In the genomic region with DNA sequence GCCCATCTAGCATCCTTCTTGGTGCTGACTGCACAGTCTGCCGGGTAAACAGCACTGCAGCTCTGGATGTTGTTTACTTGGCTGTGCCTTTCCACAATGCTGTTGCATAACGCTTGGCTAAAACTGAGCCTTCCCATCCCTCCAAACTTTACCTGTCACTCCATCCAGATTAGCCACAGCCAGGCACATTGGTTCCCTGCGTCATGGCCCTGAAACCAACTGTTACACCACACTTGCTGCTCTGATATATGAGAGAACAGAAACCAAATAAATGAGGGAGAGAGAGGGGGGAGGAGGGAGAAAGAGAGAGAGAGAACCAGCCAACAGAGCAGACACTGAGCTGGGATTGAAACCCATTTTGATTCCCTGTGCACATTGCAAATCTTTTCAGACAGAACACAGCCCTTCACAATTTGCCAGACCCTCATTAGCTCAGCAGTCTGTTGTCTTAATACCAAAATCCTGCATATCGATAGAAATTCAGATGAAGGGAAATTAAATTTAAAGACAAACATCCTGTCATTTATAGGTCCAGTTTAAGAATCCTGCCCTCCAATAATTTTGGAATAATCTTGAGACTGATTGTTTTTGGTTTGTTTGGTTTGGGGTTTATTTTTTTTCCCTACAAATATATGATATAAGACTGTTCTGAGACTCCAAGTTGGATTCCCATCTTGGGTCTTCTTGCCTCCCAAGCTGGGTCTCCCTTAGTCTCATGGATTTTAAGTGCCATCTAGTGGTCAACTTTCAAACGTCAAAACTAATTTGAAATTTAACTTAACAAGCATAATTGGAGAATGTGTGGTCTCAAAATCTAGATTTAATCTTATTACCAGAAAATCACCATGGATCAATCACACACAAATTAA, we compare ENCODE assay signal across 8 mouse cellular contexts.
DNase-seq lines count a peak whose midpoint lies in the region; ATAC-seq and TF ChIP-seq lines count a peak whose summit lies in the region.

No protein-coding gene starts in this region.

- H3K36me3 ChIP-seq in heart, embryonic 12.5 days: no peaks in the 10 kb centered on the region
- no peaks in the 10 kb centered on the region for H3K36me3 ChIP-seq in CH12.LX (replicated peaks in 1 of 2; ENCODE audit: control insufficient read depth in 1 of 2, insufficient read depth in 1 of 2, low read length in 1 of 2)
- no peaks in the 10 kb centered on the region for H3K36me3 ChIP-seq in stomach, postnatal 0 days (ENCODE audit: control insufficient read depth, insufficient read depth, low read length)

- no peak overlapping the region for H3K27ac ChIP-seq in heart, embryonic 12.5 days (ENCODE audit: poor library complexity, severe bottlenecking)
- no peak overlapping the region for H3K27ac ChIP-seq in CH12.LX (ENCODE audit: insufficient read depth, low read depth)
- no peak overlapping the region for H3K27ac ChIP-seq in stomach, postnatal 0 days (replicated peaks)

- DNase-seq in heart, adult 11 months: peak; percentile 86
- DNase-seq in CH12.LX (ENCODE audit: extremely low read depth): no peak
- DNase-seq in c-Kit-positive CD71-negative TER-119-negative erythroid progenitor cells, embryonic 14.5 days (ENCODE audit: low read depth): peak; percentile 7
- DNase-seq in layer of hippocampus, adult 18-20 months (ENCODE audit: low spot score in 2 of 2): peak; percentile 52 to 82
- no peak for DNase-seq in stomach, postnatal 0 days (ENCODE audit: low spot score)
- no peak for DNase-seq in heart, postnatal 25 days (ENCODE audit: low spot score)
- DNase-seq in left cerebral cortex, postnatal 4 days: no peak

- no peak for ATAC-seq in heart, embryonic 12.5 days (ENCODE audit: insufficient number of reproducible peaks, low FRiP score)
- ATAC-seq in stomach, postnatal 0 days (ENCODE audit: low FRiP score, low TSS enrichment): no peak

- H3K4me1 ChIP-seq in heart, embryonic 12.5 days (replicated peaks): peaks cover 28% of the 10 kb centered on the region
- H3K4me1 ChIP-seq in CH12.LX (ENCODE audit: control insufficient read depth in 1 of 2, insufficient read depth in 2 of 2): no peaks in the 10 kb centered on the region
- H3K4me1 ChIP-seq in stomach, postnatal 0 days (replicated peaks; ENCODE audit: control insufficient read depth, insufficient read depth): no peaks in the 10 kb centered on the region

- no peak overlapping the region for H3K4me3 ChIP-seq in heart, embryonic 12.5 days
- no peak overlapping the region for H3K4me3 ChIP-seq in CH12.LX (replicated peaks in 1 of 3; ENCODE audit: low read depth in 2 of 3, low read length in 2 of 3, poor library complexity in 1 of 3)
- H3K4me3 ChIP-seq in stomach, postnatal 0 days (ENCODE audit: low read depth, low read length): no peak overlapping the region

- in situ Hi-C loops in CH12.LX (cut with MboI; ENCODE audit: low pct_ligation_motif_present, low pct_unique_long_range_greater_than_20kb, low sequenced_read_pairs): no loop called here

- no peak overlapping the region for H3K4me2 ChIP-seq in heart, embryonic 12.5 days
- H3K4me2 ChIP-seq in CH12.LX (ENCODE audit: insufficient read depth, low read depth, poor library complexity, severe bottlenecking): no peak overlapping the region
- H3K4me2 ChIP-seq in stomach, postnatal 0 days (replicated peaks; ENCODE audit: low read depth): no peak overlapping the region

- intact Hi-C loops in heart, postnatal 25 days (cut with DNase I): no loop called here
- intact Hi-C loops in left cerebral cortex, postnatal 4 days (cut with DNase I): loop anchor here (10.0 kb wide), 1 partner anchor 354 kb away; no protein-coding TSS in a partner anchor

- TF ChIP-seq EP300 in CH12.LX (IDR thresholded peaks at IDR 0.05; ENCODE audit: low read length): no peak
- TF ChIP-seq EP300 in stomach, postnatal 0 days (optimal IDR thresholded peaks at IDR 0.05): no peak

- peak in 1 of 2 experiments; percentile 53; a peak in 2 of 4 replicates for TF ChIP-seq CTCF in CH12.LX (conservative IDR thresholded peaks at IDR 0.05 in 1 of 2, IDR thresholded peaks at IDR 0.05 in 1 of 2; ENCODE audit: low read depth in 2 of 2, low read length in 2 of 2)
- TF ChIP-seq CTCF in stomach, postnatal 0 days (IDR thresholded peaks at IDR 0.05; ENCODE audit: low read depth): peak; percentile 79

- H3K27me3 ChIP-seq in heart, embryonic 12.5 days (replicated peaks): peaks cover 30% of the 10 kb centered on the region
- no peaks in the 10 kb centered on the region for H3K27me3 ChIP-seq in CH12.LX (replicated peaks)
- no peaks in the 10 kb centered on the region for H3K27me3 ChIP-seq in stomach, postnatal 0 days (ENCODE audit: control insufficient read depth, insufficient read depth, low read length)

- no peaks in the 10 kb centered on the region for H3K79me2 ChIP-seq in CH12.LX (replicated peaks; ENCODE audit: control insufficient read depth, extremely low read depth, insufficient read depth, poor library complexity, severe bottlenecking)

- TF ChIP-seq RAD21 in CH12.LX (IDR thresholded peaks at IDR 0.05; ENCODE audit: low read depth, low read length): peak; percentile 60

- H3K9me3 ChIP-seq in heart, embryonic 12.5 days (replicated peaks): no peaks in the 10 kb centered on the region
- peaks cover 67% of the 10 kb centered on the region for H3K9me3 ChIP-seq in CH12.LX (replicated peaks; ENCODE audit: low read length)
- no peaks in the 10 kb centered on the region for H3K9me3 ChIP-seq in stomach, postnatal 0 days (ENCODE audit: control insufficient read depth, low read length)

- no peak overlapping the region for H3K9ac ChIP-seq in heart, embryonic 12.5 days
- no peak overlapping the region for H3K9ac ChIP-seq in CH12.LX (ENCODE audit: insufficient read depth, low read depth)
- H3K9ac ChIP-seq in stomach, postnatal 0 days (ENCODE audit: low read length): no peak overlapping the region

- WGBS in heart, embryonic 12.5 days: 54% methylated on average over 5 of the region's 5 CpGs
- 39% methylated on average over 5 of the region's 5 CpGs for WGBS in stomach, postnatal 0 days

- dilution Hi-C loops in CH12.LX (cut with MboI; ENCODE audit: extremely low pct_ligation_motif_present, extremely low pct_unique_long_range_greater_than_20kb, low sequenced_read_pairs): no loop called here

- TF ChIP-seq POLR2A in CH12.LX (IDR thresholded peaks at IDR 0.05; ENCODE audit: low read depth, low read length): no peak

TF ChIP-seq in CH12.LX, 34 proteins besides CTCF, POLR2A, EP300 and RAD21:
- no peak for TF ChIP-seq MAZ (IDR thresholded peaks at IDR 0.05; ENCODE audit: low read depth, low read length)
- no peak for TF ChIP-seq NELFE (IDR thresholded peaks at IDR 0.05; ENCODE audit: low read depth, low read length)
- no peak for TF ChIP-seq POLR2AphosphoS2 (IDR thresholded peaks at IDR 0.05; ENCODE audit: low read depth, low read length)
- TF ChIP-seq SMC3 (IDR thresholded peaks at IDR 0.05; ENCODE audit: low read depth, low read length): peak; percentile 49
- no peak for TF ChIP-seq CHD1 (IDR thresholded peaks at IDR 0.05; ENCODE audit: low read depth, low read length)

Comparison
In these comparisons a context has a peak if more than half of its experiments do, and no peak if none do; other contexts are left out.
1. DNase-seq: peak in heart, adult 11 months (single experiment), c-Kit-positive CD71-negative TER-119-negative erythroid progenitor cells, embryonic 14.5 days (single experiment) and layer of hippocampus, adult 18-20 months (2 of 2); none in CH12.LX (single experiment), stomach, postnatal 0 days (single experiment), heart, postnatal 25 days (single experiment) and left cerebral cortex, postnatal 4 days (single experiment).